Mouse (Mus musculus) cerebellum, adult 9-11 months (tissue): ENCODE results near the gene Pbx1.

Experiments used
- DNase-seq: peaks from one replicate; pipeline ENCODE4 v3.0.0; 2022

Pbx1 gene

DNA sequence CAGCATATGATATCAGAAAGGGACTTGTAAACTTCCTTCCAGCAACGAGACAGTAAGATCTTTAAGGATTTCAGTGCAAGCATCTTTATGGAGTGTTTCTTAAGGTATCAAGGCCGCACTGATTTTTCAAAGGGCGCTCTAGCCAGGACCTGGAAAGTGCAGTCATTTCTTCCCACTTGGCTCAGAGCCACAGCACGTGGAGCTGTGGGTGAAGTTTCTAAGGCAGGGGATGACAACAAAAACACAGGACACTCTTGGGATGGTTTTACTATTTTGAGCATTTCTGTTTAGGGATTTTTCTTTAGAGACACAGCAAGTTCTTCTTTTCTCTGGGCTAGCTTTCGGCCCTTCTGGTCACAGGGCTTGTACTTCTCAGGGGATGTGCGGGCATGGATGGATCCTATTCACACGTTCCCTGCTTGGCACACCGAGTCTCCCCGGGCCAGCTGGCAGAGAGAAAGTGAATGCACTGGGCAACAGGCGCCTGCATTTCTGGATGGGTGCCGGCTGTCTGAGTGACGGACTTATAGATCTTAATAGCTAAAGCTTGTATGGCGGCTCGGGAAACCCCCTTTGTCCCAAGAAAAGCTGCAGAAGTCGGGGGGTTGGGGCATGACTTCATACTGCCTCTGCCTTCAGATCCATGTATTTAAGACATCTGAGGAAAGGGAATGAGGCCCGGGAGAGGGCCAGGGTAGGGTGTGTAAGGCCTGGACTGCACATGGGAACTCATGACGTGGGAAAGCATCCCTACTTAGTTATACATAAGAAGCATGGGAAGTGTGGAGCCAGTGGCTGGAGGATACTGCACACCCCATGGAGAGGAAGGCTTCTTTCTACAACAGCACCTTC is 215.9 kb downstream of the Pbx1 start:
- DNase-seq, result peak; percentile 82

DNA sequence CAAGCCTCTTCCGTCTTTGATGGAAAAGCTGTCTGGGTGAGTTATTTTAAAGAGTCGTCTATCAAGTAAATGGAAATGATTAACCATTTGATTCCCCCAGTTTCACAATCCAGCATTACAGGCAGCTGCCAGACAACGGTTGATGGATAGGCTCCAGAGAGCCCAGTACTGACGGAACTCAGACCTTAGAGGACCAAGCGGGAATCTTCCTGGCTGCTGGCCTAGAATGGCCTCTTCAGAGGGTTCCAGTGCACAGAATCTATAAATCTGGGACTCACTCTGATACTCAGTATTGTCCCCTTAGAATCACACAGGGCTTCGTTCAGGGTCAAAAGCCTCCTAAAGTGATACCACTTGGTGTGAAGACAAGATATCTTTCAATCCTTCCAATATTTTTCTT is 216.6 kb downstream of the Pbx1 start:
- no peak for DNase-seq

DNA sequence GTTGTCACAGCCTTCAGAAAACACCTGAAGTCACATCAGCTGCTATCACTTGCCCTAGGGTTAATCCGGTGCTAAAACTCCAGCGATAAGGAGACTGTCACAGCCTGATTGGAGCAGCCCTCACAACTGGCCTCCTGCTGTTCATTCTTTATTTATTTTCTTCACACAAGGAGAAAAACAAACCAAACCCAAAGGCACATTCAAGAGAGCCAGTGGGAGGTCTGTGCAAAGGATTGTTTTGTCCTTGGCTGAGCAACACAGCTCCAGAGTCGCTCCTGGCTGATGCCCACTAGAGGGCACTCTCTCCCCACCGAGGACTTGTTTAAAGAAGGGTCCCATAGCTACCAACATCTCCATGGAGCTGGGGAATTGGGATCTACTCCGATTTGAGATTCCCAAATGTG is 218.0 kb downstream of the Pbx1 start:
- peak; percentile 72 for DNase-seq

DNA sequence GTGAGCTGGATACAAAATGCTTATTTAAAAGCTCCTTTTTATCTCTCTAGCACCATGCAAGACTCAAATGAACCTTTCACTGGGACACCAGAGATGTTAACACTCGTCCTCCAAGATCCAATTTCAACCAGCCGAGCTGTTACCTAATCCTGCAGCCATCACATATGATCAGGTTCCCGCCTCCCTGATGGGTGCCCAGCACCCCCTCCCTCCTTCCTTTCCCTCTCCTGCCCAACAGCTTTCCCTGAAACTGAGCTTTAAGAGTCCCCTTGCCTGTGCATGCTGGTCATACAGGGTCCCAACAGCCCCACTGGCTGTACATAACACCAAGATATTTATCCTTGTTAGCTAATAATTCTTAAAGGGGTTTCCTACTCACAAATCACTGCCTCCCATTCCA is 218.5 kb downstream of the Pbx1 start:
- no peak for DNase-seq

DNA sequence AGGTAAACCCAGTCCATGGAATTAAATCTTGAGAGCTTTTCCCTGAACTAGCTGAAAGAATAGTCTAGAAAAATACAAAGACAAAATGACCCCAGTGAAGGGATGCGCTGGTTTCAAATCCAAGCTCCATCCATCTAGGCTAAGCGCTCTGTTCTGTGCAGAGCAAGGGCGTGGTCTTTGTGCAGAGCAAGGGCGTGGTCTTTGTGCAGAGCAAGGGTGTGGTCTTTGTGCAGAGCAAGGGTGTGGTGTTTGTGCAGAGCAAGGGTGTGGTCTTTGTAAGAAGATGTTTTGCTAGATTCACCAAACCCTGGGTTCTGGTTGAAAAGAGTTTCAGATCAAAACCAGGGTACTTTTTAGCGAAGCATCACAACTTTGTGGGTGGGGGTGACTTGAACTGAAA is 221.7 kb downstream of the Pbx1 start:
- DNase-seq, result no peak

DNA sequence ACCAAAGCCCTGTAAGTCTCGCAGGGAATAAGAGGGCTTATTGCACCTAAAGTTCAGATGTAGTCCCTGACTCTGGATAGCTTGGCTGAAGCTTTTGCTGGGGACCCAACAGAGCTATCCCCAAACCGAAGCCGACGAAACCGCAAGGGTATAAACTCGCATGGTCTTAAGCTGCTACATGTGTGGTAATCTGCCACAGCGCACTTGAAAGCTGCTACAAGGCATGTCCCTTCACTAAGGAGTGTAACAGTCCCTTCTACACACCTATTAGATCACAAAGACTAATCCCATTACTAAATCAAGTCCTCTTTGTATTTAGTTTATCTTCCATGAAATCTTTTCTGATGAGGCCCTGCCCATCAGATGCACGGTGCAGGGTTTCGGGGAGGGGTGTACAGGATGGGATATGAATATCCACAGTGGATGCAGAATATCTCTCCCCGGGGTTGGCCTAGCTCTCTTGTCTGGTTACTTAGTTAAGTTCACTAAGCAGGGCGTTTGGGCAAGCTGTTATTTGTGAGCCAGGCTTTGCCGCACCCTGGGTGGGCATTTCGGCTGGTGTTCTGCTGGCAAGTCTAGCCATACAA is 231.4 kb downstream of the Pbx1 start:
- DNase-seq, result no peak

- DNase-seq, result no peak
Measured at GRCm38 (mm10) chr1:168198276-168198675, 233.8 kb downstream of the Pbx1 start.

DNA sequence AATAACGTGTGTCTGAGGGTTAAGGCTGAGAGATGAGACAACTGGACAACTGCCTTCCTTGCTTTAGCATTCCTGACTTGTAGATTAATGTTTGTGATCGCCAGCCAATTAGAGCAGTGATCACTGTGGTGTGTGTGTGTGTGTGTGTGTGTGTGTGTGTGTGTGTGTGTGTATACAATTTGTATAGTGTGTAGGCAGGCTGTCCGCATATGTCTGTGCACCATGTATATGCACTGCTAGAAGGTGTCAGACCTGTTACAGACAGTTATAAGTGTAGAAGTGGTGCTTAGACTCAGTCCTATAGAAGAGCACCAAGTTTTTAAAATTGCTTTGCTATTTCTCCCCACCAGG is 234.2 kb downstream of the Pbx1 start:
- no peak for DNase-seq

- peak; percentile 34 for DNase-seq
Measured at GRCm38 (mm10) chr1:168197195-168197907, 234.7 kb downstream of the Pbx1 start.

DNA sequence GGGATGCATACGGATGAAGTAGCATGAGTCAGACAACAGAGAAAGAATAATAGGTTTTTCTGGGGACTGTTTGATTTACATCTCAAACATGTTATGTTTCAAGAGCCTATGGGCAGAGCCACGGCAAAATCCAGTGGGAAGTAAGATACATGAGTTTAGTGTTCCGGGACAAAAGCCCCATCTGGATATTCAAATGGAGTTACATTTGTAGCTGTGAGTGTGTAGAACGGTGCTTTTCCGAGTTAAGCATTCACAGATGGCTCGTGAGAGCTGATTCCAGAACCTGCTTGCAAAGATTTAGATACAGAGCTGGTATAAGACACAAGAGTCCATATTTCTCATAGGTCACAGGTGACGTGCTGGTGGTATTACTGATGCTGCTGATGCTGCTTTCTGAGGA is 238.7 kb downstream of the Pbx1 start:
- no peak for DNase-seq

- no peak for DNase-seq
Measured at GRCm38 (mm10) chr1:168182816-168183215, 249.3 kb downstream of the Pbx1 start.

DNA sequence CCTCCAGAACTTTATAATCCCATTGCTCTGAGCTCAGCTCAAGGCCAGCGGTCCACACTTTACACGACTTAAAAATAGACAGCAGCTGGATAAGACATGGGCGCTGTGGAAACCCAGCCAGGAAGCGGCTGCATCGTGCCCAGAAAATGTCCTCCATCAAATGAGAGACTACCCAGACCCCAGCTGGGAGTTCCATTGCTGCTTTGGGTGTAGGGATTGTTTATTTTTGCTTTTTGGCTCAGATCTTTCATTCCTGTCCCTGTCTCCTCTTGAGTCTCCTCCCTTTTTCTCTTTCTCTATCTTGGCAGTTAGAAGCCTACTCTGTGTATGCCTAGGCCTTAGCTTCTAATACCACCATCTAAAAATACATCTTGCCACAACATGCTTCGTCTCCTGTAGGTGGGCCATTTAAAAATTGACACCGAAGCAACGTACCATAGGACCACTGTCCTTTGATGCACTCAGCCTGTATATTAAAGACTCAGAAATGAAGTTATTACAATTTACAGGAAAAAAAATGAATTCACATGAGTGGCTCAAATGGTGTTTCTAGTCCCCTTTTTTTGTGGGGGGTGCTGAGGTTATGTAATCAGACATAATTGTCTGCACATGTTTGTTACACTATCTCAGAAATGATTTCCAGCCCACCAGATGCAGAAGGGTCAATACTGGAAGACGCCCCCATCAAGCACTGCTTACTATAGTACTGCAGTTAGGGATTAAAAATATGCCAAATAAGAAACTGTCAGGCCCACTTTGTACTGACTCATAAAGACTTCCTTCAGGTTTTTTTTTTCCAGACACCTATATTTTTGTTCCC is 251.2 kb downstream of the Pbx1 start:
- no peak for DNase-seq

GRCm38 (mm10) chr1:168179691-168180090 is 252.4 kb downstream of the Pbx1 start:
- no peak for DNase-seq

DNA sequence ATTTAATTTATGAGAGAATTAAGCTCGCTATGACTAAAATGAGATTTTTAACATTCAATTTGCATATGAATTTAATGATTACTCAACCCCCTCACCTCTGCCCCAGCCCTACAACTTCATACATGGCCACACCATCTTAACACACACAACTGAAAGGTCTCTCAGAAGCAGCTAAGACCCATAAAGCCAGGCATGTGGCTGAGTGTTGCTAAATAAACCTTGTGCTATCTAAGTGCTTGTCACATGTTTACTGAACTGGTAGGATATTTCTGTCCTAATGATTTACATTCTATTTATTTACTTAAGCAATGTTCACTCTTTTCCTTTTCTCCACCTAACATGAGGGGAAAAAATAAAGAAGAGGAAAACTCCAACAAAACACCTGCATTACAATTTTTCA is 253.5 kb downstream of the Pbx1 start:
- no peak for DNase-seq

DNA sequence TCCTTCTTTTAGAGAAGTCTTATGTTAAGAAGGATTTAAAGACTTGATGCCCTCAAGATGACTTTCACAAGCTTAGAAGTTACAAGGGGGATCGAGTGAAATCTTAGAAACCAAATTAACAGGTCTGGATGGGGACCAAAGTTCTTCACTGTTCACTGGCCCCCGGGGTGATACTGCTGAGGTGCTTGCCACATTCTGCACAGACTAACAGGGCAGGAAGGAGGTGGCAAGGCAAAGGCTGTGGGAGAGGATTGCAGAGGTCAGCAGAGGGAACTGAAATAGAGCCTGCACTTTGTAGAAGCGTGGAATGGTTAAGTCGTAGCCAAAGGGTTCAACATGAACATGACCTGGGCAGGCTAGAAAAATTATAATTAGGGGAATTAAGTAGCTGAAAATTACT is 256.5 kb downstream of the Pbx1 start:
- no peak for DNase-seq

- no peak for DNase-seq
Measured at GRCm38 (mm10) chr1:168169791-168170190, 262.3 kb downstream of the Pbx1 start.

GRCm38 (mm10) chr1:168169052-168169779 is 262.9 kb downstream of the Pbx1 start:
- DNase-seq, result no peak

DNA sequence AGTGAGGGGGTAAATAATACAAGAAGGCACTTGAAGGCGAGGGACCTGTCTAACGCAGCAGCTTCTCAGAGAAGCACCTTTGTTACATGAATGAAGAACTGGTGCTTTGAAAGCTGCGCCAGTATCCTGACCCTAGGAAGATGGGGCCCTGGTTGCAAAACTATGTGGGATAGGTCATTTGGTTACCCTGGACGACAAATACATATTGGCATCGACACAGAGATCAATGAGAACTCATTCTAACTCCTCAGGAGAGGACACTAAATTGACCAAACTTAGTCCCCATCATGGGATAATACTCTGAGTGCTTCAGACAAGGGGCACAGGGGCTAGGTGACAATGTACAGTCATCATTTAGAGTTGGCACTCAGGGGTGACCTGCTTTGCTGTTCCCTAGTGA is 264.3 kb downstream of the Pbx1 start:
- DNase-seq, result no peak

GRCm38 (mm10) chr1:168166841-168167240 is 265.2 kb downstream of the Pbx1 start:
- DNase-seq, result no peak

GRCm38 (mm10) chr1:168164945-168165344 is 267.1 kb downstream of the Pbx1 start:
- DNase-seq, result no peak

GRCm38 (mm10) chr1:168163521-168164233 is 268.4 kb downstream of the Pbx1 start:
- no peak for DNase-seq

GRCm38 (mm10) chr1:168139138-168139682 is 292.9 kb downstream of the Pbx1 start:
- DNase-seq, result no peak
